Mouse (Mus musculus) CH12.LX (cell line): ENCODE results near the gene Apoc2.

Experiments
- BHLHE40 ChIP-seq: IDR thresholded peaks from 2 replicates; pipeline ENCODE4 v1.6.1; 2011; ENCODE audit warnings: mild to moderate bottlenecking, low read depth, low read length, improper control_type of control experiment
- CTCF ChIP-seq, 2 experiments: IDR thresholded peaks in 1 of 2; conservative IDR thresholded peaks in 1 of 2; 2 replicates each; pipeline ENCODE4 v1.5.1; 2011 to 2012; ENCODE audit warnings: low read depth in 2 of 2, low read length in 2 of 2, improper control_type of control experiment in 1 of 2, inconsistent platforms in 1 of 2, mild to moderate bottlenecking in 1 of 2, moderate library complexity in 1 of 2
- E2F4 ChIP-seq: IDR thresholded peaks from 2 replicates; pipeline ENCODE4 v1.6.1; 2011; ENCODE audit warnings: low read depth, low read length, improper control_type of control experiment; ENCODE audit not compliant: insufficient replicate concordance
- ETS1 ChIP-seq: conservative IDR thresholded peaks from 2 replicates; pipeline ENCODE4 v1.6.1; 2012; ENCODE audit warnings: low read depth, mild to moderate bottlenecking, inconsistent platforms, low read length, improper control_type of control experiment, moderate library complexity
- MAFK ChIP-seq: IDR thresholded peaks from 2 replicates; pipeline ENCODE4 v1.6.1; 2011; ENCODE audit warnings: low read length, improper control_type of control experiment; ENCODE audit not compliant: insufficient replicate concordance
- MEF2A ChIP-seq: IDR thresholded peaks from 2 replicates; pipeline ENCODE4 v1.6.1; 2014; ENCODE audit warnings: low read depth, mild to moderate bottlenecking, inconsistent platforms, low read length, improper control_type of control experiment, borderline replicate concordance
- NELFE ChIP-seq: IDR thresholded peaks from 2 replicates; pipeline ENCODE4 v1.6.1; 2011; ENCODE audit warnings: low read depth, low read length, improper control_type of control experiment
- POLR2A ChIP-seq: IDR thresholded peaks from 2 replicates; pipeline ENCODE4 v1.6.1; 2011; ENCODE audit warnings: low read depth, mild to moderate bottlenecking, improper control_type of control experiment, low read length
- ZC3H11A ChIP-seq: IDR thresholded peaks from 2 replicates; pipeline ENCODE4 v1.6.1; 2012; ENCODE audit warnings: low read depth, mild to moderate bottlenecking, inconsistent platforms, low read length, improper control_type of control experiment

DNA sequence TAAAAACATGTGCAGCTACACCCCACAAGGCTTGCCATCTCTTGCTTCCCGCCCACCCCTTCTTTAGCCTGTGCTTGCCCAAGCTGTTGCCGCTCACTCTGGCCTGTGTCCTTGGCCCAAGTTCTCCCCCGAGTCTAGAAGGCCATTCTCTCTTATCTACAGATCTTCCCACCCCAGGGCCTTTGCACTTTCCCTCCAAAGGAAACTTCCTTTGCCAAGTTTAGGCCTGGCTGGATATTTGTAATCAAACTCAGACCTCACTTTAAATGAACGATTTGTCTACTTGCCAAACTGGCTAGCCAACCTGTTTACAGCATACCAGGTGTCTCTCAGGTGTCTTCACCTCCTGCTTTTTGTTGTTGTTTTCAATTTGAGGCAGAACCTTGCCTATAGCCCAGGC, 13.1 kb upstream of the Apoc2 start:
- TF ChIP-seq MAFK: no peak
- TF ChIP-seq CTCF (conservative IDR thresholded peaks at IDR 0.05 in 1 of 2, IDR thresholded peaks at IDR 0.05 in 1 of 2; ENCODE audit: low read depth in 2 of 2, low read length in 2 of 2): no peak
- no peak for TF ChIP-seq MEF2A
- TF ChIP-seq POLR2A: no peak
- TF ChIP-seq BHLHE40: no peak
- TF ChIP-seq ETS1: no peak
- no peak for TF ChIP-seq ZC3H11A
- no peak for TF ChIP-seq NELFE
- no peak for TF ChIP-seq E2F4
